Mouse (Mus musculus): ENCODE results near the gene Syt3. TPM values are rescaled to one million over a fixed set of nuclear protein-coding genes. Genes with fewer than 3 reads are reported as not detected.

Syt3 gene
- total RNA-seq, 2 experiments from 2014 or later = 84.8 to 92.0 TPM

DNA sequence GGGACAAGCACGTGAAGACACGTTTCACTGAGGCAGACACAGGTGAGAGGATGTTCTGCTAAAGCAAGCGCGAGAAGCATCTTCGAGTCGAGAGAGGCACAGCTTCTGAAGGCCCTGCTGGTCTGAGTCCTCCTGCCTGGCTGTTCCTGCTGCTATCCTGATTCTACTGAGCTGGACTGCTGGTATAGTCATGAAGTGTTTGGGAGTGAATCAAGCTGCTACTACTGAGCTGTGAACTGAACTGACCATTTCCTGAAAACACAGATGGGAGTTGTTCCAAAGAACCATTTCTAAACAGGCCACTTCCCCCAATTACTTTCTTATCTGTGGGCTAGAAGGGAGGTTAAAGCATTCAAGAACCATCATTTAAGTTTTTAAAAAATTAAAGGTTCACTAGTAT is 29.4 kb downstream of the Syt3 start:
- no peak for DNase-seq

DNA sequence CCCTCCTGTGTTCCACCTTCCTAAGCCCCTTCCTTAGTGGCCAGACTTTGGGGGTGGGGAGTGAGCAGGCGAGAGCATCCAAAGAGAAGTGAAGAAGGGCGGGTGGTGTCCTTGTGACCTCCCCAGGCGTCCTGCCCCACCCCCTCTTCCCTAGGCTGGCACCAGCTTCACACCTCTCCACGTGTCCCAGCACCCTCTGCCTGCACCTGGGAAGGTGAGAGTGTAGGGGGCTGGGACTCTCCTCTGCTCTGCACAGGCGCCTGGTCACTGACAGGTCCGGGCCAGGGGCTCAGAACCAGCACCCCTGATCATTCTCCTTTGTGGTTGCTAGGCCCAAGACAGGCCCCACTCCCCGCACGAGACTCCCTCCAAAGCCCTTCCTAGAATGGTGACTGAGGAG is 43.8 kb downstream of the Syt3 start:
- DNase-seq = no peak

DNA sequence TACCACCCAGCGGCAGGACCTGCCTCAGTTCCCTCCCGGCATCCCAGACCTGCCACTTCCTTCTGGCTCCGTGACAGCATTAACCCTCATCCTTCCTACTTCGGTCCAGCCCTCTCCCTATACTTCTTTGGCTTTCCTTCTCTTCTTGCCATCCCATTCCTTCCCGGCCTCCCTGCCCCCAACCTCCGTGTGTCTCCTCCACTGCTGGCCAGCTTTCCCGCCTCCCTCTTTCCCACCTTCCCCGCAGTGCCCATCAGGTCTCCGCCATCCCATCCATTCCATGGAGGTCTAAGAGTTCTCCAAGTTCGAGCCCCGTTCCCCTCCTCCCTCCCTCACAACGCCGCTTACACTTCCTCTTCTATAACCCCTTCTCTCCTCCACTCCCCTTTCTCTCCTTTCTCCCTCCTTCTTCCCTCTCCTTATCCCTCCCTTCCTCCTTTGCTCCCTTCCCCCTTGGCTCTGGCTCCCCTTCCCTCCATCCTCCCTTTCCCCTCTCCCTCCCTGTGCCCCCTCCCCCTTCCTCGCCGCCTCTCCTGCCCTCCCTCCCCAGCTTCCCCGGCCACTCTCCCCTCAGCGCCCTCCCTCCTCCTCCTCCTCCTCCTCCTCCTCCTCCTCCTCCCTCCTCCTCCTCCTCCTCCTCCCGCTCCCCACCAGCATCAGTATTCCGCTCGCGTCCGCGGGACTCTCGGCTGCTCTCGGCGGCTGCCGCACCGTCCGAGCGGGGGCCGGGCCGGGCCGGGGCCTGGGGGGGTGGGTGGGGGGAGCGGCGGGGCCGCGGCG is 44.5 kb downstream of the Syt3 start:
- DNase-seq = peak; percentile 40 to 58

DNA sequence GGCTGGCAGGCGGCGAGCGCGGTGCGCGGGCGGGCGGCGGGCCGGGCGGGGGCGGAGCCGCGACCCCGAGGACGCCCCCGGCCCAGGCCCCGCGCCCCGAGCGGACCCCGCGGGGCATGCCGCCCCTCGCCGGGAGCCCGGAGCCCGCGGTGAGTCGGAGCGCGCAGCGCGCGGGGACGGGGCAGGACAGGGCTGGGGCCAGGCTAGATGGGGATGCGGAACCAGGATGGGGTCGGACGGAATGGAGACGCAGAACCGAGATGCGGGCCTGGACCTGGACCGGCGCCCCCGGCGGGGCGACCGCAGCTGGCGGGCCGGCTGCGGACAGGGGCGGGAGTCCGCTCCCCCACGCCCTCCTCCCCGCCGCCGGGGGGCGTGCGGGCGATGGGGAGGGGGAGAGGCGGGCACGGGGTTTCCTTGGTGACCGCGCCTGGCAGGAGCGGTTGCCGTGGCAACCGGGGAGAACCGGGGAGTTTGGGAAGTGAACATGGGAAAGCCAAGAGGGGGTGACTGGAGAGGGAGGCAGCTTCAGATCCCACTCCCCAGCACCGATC is 45.1 kb downstream of the Syt3 start, which contains the start of gene Lrrc4b:
Lrrc4b (plus strand) TSS at position 51 of the 554 bp plus-strand sequence.
- peak; percentile 85 to 87 for DNase-seq

DNA sequence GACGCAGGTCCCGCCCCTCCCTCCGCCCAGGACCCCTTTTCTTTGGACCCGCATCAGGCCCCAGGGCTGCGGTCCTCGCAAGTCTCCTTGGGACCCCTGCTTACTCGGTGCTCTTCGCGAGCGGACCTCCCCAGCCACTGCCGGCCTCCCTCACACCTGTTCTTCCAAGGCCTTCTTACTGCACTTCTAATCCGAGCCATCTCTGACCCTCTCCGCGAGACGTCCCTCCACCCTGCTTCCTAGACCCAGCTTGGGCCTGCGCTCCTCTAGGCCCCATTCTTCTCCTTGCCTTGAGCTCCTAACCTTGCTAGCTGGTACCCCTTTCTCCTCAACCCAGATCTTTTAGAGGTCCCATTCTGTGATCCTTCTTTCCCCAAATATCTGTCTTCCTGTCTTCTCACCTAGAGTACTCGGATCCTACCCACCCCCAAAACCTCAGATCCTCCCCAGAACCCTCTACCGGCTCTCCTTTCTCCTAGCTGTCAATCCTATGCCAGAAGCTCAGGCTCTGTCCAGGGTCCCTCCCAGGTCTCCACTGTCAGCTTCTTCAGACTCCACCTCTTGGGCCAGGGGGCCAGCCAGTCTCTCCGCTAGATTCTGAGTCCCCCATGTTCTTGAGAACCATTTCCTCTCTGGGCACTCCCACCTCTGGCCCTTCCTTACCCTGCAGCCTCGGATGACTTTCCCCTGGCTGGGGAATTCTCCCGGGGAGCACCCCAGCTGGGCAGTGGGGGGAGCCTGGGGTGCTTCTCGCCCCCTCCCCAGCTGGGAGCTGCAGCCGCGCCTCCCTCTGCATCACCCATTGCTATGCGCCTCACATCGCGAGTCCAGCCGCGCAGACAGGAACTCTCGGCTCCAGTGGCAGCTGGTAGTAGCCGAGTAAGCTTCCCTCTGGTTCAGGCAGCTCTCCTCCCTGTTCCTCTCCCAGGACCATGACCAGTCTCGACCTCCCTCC is 45.9 kb downstream of the Syt3 start:
- peak; percentile 55 to 72 for DNase-seq

DNA sequence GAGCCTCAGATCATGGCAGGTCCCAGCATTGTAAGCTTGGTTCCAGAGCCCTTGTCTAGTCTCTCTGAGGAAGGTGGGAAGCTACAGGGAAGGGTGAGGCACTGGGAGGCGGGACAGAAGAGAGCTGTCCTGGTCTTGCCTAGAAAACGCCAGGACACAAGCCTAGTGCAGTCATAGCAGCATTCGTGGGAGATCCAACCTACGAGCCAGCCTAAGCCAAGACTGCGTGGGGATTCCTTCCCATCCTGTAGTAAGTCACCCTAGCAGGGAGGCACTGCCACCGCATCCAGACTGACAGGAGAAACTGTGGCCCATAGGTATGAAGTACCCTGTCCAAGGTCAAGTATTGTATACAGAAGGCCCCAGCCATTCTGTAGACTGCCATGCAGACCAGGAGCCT is 48.6 kb downstream of the Syt3 start:
- no peak for DNase-seq

DNA sequence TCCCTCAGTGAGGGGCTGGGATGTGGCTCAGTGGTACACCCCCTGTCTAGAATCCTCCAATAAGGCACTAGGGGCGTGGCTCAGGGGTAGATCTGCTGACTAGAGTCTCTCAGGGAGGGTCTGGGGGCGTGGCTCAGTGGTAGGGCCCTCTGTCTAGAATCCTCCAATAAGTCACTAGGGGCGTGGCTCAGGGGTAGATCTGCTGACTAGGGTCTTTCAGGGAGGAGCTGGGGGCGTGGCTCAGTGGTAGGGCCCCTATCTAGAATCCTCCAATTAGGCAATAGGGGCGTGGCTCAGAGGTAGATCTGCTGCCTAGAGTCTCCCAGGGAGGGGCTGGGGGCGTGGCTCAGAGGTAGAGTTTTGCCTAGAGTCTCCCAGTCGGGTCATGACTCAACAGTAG is 49.5 kb downstream of the Syt3 start:
- DNase-seq = no peak

DNA sequence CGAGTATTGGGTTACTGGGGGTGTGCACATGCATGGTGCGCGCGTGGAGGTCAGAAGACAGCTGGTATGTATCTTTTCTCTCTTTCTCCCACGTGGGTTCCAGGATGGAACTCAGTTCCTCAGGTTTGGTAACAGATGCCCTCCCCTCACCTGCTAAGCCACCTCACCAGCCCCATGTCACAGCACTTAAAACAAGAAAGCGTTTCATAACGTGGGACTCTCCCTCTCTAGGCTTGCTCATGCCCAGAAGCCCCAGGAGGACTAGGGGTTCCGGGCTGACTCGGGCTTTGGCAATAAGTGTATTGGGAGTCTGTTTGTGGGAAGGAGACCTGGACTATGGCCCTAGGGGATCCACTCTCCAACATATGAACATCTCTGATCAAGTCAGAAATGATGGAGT is 50.2 kb downstream of the Syt3 start:
- DNase-seq = no peak

DNA sequence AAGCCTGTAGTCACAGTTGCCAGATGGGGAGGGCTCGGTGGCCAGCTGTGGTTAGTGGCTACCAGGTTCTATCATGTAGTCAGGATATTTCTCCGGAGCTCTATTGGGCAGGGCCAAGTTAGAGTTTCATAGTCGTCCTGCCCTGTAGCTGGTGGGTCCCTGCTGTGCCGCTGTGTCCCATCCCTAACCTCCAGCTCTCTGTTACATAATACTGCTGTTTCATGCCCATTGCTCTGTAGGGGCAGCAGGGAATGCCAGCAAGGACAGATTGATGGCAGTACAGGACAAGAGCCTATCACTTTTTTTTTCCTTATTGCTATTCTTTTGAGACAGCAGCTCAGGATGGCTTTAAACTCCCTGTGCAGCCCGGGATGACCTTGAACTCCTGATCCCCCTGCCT is 51.9 kb downstream of the Syt3 start:
- DNase-seq = no peak

DNA sequence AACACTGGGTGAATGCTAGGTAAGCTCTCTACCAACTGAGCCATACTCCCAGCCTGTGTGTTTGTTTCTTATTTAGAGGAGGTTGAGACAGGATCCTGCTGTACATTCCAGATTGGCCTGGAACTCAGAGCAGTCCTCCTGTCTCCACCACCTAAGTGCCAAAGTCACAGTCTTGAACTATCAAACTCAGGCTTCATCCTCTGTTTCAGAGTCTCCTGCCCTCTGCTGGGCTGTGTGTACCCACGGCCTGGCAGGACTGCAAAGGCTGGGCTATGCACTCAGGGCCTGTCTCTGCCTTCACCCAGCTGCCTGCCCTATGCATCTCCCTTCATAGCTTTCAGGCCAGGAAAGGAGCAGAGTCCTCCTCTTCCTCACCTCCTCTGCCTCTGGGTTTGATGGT is 52.4 kb downstream of the Syt3 start:
- no peak for DNase-seq

DNA sequence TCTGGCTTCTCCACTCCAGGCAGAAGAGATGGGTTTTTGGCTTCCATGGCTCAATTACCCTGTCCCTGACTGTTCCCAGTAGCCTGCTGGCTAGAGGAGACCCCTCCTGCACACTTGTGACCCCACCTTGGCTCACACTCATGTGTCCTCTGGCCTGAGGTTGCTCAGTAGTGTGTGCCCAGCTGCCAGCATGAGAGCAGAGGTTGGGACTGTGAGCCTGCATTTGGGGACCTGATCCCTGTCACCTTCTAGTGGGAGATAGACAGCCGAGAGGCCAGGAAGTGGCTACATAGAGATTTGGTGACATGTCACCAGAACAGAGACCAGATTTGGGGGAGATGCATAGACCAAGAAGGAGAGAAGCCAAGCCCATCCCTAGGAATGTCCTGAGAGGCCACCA is 53.3 kb downstream of the Syt3 start:
- no peak for DNase-seq

DNA sequence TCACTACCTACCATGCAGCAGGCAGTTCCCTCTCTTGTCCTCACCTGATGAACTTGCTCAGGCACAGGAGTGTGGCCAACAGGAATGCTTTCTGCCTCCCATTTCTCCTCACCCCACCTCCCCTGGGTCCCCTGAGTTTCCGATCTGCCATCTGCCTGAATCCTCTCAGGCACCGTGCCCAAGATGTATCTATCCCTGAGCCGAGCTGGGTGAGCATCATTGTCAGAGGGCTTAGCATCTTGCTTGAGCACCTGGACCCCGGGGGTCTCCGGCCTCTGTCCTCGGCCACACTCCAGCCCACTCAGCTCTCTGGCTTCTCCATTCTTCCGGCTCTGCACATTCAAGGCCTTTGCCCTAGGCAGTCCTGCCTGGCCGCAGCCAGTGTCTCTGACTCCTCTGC is 54.0 kb downstream of the Syt3 start:
- DNase-seq = no peak

DNA sequence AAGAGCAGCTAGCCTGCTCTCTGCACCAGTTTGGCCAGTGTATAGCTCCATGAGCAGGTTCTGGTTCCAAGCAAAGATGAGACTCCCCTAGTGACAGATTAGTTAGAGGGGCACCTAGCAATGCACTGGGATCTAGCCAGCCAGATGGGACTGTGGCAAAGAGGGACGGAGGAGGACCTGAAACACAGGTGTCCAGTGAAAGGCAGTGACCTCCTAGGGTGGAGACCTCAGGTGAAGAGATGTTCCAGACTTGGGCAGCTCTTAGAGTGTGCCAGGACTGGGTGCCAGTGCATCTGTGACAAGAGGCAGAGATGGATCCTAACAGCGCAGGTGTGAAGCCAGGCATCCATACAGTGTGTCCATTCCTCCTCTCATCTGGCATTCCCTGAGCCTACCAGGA is 55.8 kb downstream of the Syt3 start:
- DNase-seq = peak in 1 of 2 experiments; percentile 1

DNA sequence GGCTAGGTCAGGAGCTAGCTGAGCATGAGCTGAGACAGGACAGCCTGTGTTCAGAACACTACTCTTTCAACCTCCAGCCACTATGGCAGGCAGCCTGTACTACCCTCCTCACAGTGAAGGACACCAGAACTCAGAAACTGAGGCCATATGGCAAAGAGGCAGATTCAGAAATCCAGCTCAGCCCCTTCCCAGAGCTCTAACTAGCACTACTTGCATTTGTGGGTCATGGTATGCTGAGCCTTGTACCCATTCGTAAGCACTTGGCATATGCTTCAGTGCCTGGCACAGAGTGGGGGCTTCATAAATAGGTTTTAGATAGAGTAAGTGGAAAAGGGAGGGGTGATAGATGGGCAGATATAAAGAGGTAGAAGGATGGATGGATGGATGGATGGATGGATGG is 56.6 kb downstream of the Syt3 start:
- DNase-seq = no peak

DNA sequence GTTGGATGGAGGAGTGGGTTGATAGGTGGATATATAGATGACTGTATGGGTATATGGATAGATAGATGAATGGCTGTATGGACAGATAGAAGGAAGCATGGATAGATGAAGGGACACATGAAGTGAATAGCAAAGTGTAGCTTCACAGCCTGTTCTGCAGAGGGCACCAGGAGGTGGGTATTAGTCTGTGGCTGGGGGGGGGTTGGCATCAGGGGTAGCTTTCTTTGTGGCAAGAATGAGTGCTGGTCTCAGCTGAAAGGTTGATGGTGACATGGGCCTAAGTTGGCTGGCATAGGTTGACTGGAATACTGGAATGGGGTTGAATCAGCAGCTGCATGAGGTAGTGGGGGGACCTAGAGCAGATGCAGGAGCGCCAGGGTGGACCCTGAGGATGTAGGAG is 57.3 kb downstream of the Syt3 start:
- DNase-seq = no peak

DNA sequence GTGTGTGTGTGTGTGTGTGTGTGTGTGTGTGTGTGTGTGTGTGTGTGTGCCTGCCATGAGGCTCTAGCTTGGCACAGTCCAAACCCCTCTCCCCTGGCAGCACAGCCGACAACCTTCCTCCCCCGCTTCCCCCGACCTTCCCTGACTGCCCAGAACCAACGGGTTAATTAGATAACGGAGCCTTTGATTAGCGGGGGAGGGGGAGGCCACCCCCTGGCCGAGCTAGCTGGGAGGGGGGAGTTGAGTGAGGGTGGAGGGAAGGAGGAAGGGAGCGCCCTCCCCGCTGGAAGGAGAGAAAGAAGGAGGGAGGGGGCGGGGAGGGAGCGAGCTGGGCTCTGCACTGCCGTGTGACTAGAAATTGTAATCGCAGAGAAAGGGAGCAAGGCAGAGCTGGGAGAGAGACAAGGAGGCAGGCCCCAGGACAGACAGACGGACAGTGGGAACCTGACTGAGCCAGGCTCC is 57.8 kb downstream of the Syt3 start:
- DNase-seq = peak in 1 of 2 experiments; percentile 68

DNA sequence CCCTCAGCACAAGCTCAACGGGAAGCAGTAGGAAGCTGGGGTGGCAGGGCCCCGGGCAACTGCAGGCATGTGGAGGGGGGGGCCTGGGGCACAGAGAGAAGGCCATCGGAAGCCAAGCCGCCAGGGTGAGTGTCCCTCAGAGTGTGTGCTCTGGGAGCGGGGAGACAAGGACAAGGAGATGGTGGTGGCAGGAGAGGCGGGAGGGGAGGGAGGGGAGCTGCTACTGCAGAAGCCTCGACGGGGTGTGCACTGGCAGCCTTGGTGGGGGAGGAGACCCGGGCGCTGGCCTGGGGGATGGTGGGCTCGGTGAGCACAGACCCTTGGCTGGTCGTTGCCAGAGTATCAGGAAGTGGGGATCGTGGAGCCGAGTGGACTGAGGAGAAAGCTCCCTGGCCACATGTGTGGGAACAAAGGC is 58.5 kb downstream of the Syt3 start:
- DNase-seq = no peak

DNA sequence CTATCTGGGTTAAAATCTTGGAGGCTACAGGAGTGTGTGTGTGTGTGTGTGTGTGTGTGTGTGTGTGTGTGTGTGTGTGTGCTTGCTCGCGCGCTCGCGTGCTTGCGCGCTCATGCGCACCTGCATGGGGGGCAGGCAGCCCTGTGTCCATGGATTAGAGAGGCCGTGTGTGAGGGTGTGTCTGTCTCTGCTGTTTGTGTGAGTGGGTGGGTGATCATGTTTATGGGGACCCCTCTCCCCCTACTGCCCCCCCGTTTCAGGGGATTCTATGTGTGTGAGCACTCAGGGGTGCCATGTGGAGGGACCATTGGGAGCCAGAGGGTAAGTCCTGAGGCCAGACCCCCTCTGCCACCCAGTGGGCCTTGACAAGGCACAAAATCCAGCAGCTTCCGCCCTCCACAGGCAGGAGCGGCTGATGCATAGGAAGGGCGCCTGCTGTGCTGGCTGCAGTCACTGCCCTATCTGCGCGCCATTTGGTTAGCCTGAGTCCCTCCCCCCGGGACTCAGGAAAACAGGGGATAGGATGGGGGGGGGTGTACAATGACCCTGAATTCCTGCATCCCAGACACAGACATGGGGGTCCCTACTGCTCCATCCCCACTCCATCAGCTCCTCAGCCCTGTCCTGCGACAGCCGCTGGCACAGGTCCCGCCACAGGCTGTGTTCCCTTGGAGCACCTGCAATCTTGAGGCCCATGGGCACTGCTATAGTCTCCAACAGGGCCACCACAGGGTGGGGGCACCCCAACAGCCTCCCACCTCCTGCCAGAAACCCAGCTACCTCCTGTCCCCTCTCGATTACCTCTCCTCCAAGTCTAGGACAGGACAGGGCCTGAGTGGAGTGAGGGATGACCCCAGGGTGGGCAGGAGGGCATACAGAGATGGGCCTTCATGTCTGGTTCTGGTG is 59.6 kb downstream of the Syt3 start:
- DNase-seq = peak in 1 of 2 experiments; percentile 49

DNA sequence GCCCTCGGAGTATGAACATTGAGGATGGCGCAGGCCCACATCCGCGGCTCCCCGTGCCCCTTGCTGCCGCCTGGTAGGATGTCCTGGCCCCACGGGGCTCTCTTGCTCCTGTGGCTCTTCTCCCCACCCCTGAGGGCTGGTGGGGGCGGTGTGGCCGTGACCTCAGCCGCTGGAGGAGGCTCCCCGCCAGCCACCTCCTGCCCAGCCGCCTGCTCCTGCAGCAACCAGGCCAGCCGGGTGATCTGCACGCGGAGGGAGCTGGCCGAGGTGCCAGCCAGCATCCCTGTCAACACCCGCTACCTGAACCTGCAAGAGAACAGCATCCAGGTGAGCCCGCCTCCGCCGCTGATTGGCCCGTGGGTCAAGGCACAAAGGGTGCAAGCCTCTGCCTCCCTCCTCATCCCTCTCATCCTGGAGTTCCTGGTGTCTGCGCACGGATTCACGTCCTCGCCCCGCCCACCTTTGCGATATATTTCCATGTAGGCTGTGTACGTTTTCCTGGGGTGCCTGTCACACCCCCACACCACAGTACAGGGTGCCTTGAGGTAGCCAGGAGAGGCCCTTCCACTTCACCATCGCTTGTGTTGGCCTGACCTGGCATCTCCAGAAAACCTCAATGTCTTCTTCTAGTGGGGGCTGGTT is 61.1 kb downstream of the Syt3 start:
- no peak for DNase-seq

DNA sequence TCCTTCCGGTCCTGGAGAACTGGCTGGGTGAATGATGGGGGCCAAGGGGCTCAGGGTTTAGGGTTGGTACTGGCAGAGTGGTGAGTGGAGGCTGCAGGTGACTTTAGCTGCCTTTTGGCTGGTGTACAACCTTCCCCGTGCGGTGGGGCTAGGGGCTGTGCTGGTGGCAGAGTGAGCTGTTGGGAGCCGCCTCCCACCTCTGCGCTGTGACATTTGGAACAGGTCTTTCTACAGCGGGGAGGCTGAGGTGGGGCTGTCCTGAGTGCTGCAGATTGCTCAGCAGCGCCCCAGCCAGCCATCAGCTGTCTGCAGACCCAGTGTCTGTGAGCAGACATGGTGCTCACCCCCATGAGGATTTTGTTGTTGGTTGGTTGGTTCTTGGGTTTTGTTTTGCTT is 61.6 kb downstream of the Syt3 start:
- no peak for DNase-seq

DNA sequence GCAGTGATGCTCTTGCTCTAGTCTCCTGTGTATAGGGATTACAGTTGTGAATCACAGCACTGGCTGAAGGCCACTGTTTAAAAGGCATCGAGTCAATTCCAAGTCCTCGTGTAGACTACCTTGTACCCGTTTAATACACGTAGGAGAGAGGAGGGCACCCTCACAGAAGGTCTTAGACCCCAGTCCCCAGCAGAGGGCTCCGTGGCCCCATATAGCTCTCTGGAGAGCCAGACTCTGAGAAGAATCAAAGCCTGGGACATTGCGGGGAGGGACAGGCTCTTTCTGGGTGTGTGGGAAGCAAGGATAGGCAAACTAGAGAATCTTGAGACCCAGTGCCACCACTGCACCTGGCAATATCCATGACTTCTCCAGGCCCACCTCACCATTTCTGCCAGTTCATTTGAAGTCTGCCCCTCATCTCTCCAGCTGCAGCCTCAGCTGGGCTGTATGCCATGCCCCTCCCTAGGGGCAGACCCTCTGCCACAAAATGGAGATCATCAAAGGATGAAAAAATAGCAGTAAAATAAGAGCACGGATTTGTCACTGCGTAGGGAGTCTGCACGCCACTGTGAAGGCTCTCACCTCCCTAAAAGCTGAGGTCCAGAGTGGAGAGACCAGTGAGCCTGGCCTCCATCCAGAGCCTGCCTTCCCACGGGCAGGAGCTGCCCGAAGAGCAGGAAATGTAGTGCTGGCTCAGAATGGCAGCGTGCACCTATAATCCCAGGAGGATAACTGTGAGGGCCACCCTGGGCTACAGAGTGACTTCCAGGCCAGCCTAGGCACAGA is 62.4 kb downstream of the Syt3 start:
- DNase-seq = peak in 1 of 2 experiments; percentile 17

All from layer of hippocampus, postnatal 36 days (tissue).